Mouse (Mus musculus) embryonic facial prominence, embryonic 10.5 days (tissue): Measurements from ENCODE around the gene Asf1a. TPM values are rescaled to one million over a fixed set of nuclear protein-coding genes. Genes with fewer than 3 reads are reported as not detected.

ENCODE experiments used
- polyA plus RNA-seq: library from polyadenylated mRNA; unstranded; fragments of >200 nt; fragmentation: Nextera tagmentation; extraction: Ambion mirVana; gene quantifications from 2 replicates; pipeline ENCODE4 v1.2.1, GENCODE M21; 2016

Asf1a gene
- polyA plus RNA-seq, 1 experiment from 2014 or later = 163 TPM

Other genes with a start within 250 kb of the Asf1a start
- 4.9 and 5.1 TPM in 2 replicates for gene Cep85l, start 216.8 kb upstream of the Asf1a start, polyA plus RNA-seq
- gene Mcm9, start 33.7 kb downstream of the Asf1a start, polyA plus RNA-seq = 13.5 and 14.1 TPM in 2 replicates
- 3.7 and 4.5 TPM in 2 replicates for gene Fam184a, start 154.4 kb downstream of the Asf1a start, polyA plus RNA-seq